Mouse (Mus musculus) lung, embryonic 14.5 days (tissue): Measurements from ENCODE around the gene Gpc6. TPM values are rescaled to one million over a fixed set of nuclear protein-coding genes. Genes with fewer than 3 reads are reported as not detected.

ENCODE experiments used
- ATAC-seq: fragments of 200-750 bp; cut with Nextera tagmentation; 2 replicates; pipeline ENCODE4 v1.8.0; 2017; ENCODE audit warnings: mild to moderate bottlenecking, moderate TSS enrichment, moderate library complexity; ENCODE audit not compliant: insufficient read depth
- DNase-seq: peaks from one replicate; pipeline ENCODE4 v3.0.0-alpha.2; 2015
- H3K27ac ChIP-seq: fragments of 300-500 bp; sonication (generic); 2 replicates; pipeline ENCODE4 v1.5.1; 2014; ENCODE audit warnings: low read depth, mild to moderate bottlenecking, moderate library complexity
- H3K27me3 ChIP-seq: fragments of 300-500 bp; sonication (generic); 2 replicates; pipeline ENCODE4 v1.6.1; 2014; ENCODE audit warnings: low read length, control low read depth; ENCODE audit not compliant: insufficient read depth
- H3K36me3 ChIP-seq: fragments of 300-500 bp; sonication (generic); 2 replicates; pipeline ENCODE4 v1.6.1; 2014; ENCODE audit warnings: control low read depth; ENCODE audit not compliant: insufficient read depth
- H3K4me1 ChIP-seq: fragments of 300-500 bp; sonication (generic); 2 replicates; pipeline ENCODE4 v1.6.1; 2014; ENCODE audit warnings: antibody characterized with exemption, control low read depth; ENCODE audit not compliant: insufficient read depth
- H3K4me2 ChIP-seq: fragments of 300-500 bp; sonication (generic); 2 replicates; pipeline ENCODE4 v1.6.1; 2014; ENCODE audit warnings: mild to moderate bottlenecking
- H3K4me3 ChIP-seq: fragments of 300-500 bp; sonication (generic); 2 replicates; pipeline ENCODE4 v1.5.1; 2014; ENCODE audit warnings: low read depth, low read length
- H3K9ac ChIP-seq: fragments of 300-500 bp; sonication (generic); 2 replicates; pipeline ENCODE4 v1.6.1; 2014
- H3K9me3 ChIP-seq: fragments of 300-500 bp; sonication (generic); 2 replicates; pipeline ENCODE4 v1.6.1; 2016; ENCODE audit warnings: low read depth, low read length, control low read depth
- CTCF ChIP-seq: IDR thresholded peaks from 2 replicates; pipeline ENCODE4 v1.5.1; 2016; ENCODE audit warnings: antibody characterized with exemption, low read depth
- WGBS: fragments of 180-500 bp; shearing (Covaris S2); extraction: QIAGEN DNeasy Blood & Tissue Kit; methylation state at CpG from one replicate; pipeline ENCODE4 v1.1.7; 2014; 5-methylcytosine and 5-hydroxymethylcytosine counted together
- polyA plus RNA-seq: library from polyadenylated mRNA; unstranded; fragments of >200 nt; fragmentation: Nextera tagmentation; extraction: Ambion mirVana; gene quantifications from 2 replicates; pipeline ENCODE4 v1.2.1, GENCODE M21; 2014

Gene Gpc6
- polyA plus RNA-seq, 1 experiment from 2014 or later: 38.9 TPM

DNA sequence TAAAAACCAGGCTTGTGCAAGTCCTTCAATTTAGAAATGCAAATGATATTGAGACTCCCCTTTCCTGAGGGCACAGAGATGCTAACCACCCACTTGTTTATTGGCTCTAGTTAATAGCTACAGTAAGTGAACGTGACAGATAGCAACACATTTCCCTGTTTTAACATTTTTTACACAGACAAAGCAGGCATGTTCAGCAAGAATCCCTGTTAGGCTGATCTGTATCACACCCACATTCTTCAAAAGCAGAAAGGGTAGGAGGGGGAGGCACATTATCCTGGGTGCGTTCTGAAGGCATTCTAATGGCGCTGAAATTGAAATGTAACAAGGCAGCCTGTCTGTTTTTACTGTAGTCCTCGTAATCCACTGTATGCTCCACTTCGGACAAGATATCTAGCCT is 674.6 kb downstream of the Gpc6 start:
- no peaks in the 10 kb centered on the region for H3K4me1 ChIP-seq
- no peak overlapping the region for H3K4me2 ChIP-seq
- no peak for ATAC-seq

DNA sequence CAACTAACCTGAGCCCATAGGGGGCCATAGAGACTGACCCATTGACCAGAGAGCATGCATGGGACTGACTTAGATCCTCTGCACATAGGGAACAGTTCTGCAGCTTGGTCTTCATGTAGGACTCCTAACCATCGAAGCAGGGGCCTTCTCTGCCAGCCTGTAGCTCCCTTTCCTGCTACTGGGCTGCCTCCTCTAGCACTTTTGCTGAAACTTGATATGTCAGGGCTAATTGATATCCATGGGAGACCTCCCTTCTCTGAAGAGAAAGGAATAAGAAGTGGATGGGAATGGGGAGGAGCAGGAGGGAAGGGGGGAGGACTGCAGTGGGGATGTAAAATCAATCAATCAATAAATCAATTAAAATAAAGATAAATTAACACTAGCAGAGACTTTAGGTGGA is 678.7 kb downstream of the Gpc6 start:
- Histone ChIP-seq H3K27me3 (no peaks in the 10 kb centered on the region), H3K9me3 (no peaks in the 10 kb centered on the region), H3K4me2 (no peak overlapping the region), H3K27ac (no peak overlapping the region), H3K4me1 (no peaks in the 10 kb centered on the region), H3K9ac (no peak overlapping the region), H3K36me3 (no peaks in the 10 kb centered on the region), H3K4me3 (no peak overlapping the region)
- no peak for ATAC-seq
- WGBS: 55% methylated on average over 1 of the region's 1 CpGs
- no peak for DNase-seq
- TF ChIP-seq CTCF: no peak

More for the DNA sequence above, 674.6 kb downstream of the Gpc6 start:
- TF ChIP-seq CTCF: no peak
- DNase-seq: no peak
- H3K9ac ChIP-seq: no peak overlapping the region
- H3K36me3 ChIP-seq: no peaks in the 10 kb centered on the region
- WGBS: 59% methylated on average over 5 of the region's 5 CpGs
- H3K4me3 ChIP-seq: no peak overlapping the region
- H3K9me3 ChIP-seq: no peaks in the 10 kb centered on the region
- H3K27me3 ChIP-seq: no peaks in the 10 kb centered on the region
- no peak overlapping the region for H3K27ac ChIP-seq

DNA sequence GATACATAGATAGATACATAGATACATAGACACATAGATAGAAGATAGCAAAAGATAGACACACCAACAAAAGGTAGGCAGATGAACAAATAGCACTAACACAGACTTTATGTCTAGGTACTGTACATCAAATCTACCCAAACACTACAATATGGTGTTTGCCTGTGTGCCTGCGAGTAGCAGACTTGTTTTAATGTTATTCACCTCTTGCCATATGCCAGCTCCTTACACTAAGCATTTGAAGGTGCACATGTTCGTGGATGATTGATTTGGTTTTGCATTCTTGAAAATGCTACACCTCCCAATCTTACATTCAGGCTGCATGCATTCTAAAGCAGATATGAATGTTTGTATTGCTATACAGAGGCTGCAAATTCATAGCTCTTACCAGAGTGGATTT is 680.6 kb downstream of the Gpc6 start:
- DNase-seq (no peak), ATAC-seq (no peak)
- no peaks in the 10 kb centered on the region for H3K36me3 ChIP-seq
- no peak overlapping the region for H3K9ac ChIP-seq
- H3K4me1 ChIP-seq: no peaks in the 10 kb centered on the region
- no peak for TF ChIP-seq CTCF
- H3K27ac ChIP-seq: no peak overlapping the region
- H3K9me3 ChIP-seq: no peaks in the 10 kb centered on the region
- WGBS: 76% methylated on average over 2 of the region's 2 CpGs
- no peaks in the 10 kb centered on the region for H3K27me3 ChIP-seq
- H3K4me3 ChIP-seq: no peak overlapping the region
- H3K4me2 ChIP-seq: no peak overlapping the region

DNA sequence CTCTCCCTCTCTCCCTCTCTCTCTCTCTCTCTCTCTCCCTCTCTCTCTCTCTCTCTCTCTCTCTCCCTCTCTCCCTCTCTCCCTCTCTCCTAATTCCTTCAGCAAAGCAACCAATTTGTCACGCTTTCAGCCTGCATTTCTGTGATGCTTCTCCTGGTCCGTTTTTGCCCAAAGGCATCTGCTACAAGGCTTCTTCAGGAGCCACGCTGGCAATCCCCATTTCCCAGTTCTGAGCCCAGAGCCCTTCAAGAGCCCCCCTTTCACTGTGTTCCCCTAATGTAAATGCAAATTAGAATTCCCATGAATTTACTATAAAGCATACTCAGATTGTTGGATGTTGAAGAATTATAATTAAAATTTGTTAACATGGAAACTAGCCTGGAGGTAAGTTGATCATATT is 686.0 kb downstream of the Gpc6 start:
- no peak for TF ChIP-seq CTCF
- H3K27ac ChIP-seq: no peak overlapping the region
- no peaks in the 10 kb centered on the region for H3K27me3 ChIP-seq
- ATAC-seq: no peak
- H3K4me2 ChIP-seq: no peak overlapping the region
- H3K4me1 ChIP-seq: no peaks in the 10 kb centered on the region
- no peak overlapping the region for H3K4me3 ChIP-seq
- no peak for DNase-seq
- no peaks in the 10 kb centered on the region for H3K9me3 ChIP-seq
- WGBS: 72% methylated on average over 3 of the region's 3 CpGs
- no peaks in the 10 kb centered on the region for H3K36me3 ChIP-seq
- H3K9ac ChIP-seq: no peak overlapping the region

DNA sequence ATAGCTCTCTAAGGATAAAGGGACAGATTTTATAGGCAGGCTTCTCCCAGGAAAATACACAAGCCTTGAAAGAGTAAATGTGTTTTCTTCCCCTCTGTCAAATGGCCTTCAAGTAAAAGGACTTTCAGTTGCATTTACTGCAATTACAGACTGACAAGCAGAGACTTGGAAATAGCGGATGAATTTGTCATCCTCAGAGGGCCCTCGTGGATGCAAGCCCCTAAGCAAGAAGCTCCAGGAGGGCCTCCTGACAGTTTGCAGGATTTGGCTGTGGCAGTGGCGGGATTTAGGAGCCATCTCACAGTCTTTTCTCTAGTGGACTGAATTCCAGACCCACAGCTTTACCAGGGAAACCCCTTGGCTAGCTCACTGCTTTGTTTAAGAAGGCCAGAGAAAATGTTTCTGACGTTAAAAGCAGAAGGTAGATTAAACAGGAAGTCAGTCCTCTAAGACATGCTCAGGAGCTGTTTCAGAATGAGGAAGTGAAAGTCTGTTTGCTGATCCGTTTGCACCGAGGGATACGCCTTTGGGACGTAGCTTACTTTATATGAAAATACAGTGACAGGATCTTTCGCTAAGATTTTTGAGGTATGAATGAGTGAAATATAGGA is 700.1 kb downstream of the Gpc6 start:
- no peak for TF ChIP-seq CTCF
- no peak for ATAC-seq
- DNase-seq: peak; percentile 39
- H3K36me3 ChIP-seq: no peaks in the 10 kb centered on the region
- no peak overlapping the region for H3K27ac ChIP-seq
- no peaks in the 10 kb centered on the region for H3K4me1 ChIP-seq
- H3K4me3 ChIP-seq: no peak overlapping the region
- WGBS: 57% methylated on average over 9 of the region's 9 CpGs
- no peaks in the 10 kb centered on the region for H3K27me3 ChIP-seq
- H3K9ac ChIP-seq: no peak overlapping the region
- H3K4me2 ChIP-seq: no peak overlapping the region
- H3K9me3 ChIP-seq: no peaks in the 10 kb centered on the region

DNA sequence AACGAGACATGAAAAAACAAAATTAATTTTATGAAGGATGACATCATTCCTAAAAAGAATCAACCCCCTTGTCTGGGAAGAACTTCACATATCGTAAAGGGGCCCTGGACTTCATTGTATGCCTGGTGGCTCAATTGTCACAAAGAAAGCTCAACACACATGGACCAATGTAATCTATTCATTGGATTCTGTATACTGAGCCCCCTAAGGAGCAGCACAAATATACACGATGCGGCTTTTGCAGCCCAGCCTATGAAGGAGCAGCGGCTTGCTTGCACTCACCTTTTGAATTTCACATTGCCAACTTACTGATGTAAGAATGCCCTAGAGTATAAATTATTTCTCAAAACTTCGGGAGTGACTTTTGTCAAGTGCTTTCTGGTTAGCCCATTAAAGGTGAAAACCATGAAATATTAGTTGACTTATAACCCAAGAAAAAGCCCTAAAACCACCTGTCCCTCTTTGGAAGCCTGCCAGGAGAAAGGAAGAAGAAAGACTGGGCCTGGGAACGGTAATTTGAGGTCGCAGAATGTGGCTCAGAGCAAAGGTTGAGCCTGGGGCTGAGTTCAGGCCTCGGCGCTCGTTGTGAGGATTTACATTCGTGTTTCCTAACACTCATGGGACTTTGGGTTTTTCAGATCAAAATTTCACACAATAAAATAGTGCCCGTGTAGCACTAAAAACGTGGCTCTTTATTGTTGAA is 709.3 kb downstream of the Gpc6 start:
- Histone ChIP-seq H3K9me3 (no peaks in the 10 kb centered on the region), H3K9ac (no peak overlapping the region), H3K27me3 (no peaks in the 10 kb centered on the region), H3K36me3 (no peaks in the 10 kb centered on the region), H3K4me3 (no peak overlapping the region), H3K4me2 (no peak overlapping the region), H3K27ac (no peak overlapping the region), H3K4me1 (no peaks in the 10 kb centered on the region)
- no peak for TF ChIP-seq CTCF
- ATAC-seq (no peak), DNase-seq (no peak)
- WGBS: 77% methylated on average over 14 of the region's 14 CpGs

DNA sequence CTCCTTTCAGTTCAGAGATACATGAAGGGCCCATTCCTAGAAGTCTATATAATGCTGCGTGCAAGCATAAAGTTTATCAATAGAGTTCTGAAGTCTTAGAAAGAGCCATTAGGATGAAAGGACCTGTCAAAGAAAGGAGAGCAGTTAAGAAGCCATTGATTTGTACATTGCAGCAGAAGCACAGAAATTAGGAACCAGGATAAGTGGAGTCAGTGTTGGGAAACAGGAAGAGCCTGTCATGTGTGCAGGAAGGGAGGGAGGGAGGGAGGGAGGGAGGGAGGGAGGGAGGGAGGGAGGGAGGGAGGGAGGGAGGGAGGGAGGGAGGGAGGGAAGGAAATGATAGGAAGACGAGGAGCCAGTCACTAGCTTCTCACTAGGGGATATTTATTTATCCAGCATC is 716.7 kb downstream of the Gpc6 start:
- Histone ChIP-seq H3K4me1 (no peaks in the 10 kb centered on the region), H3K36me3 (no peaks in the 10 kb centered on the region), H3K9me3 (no peaks in the 10 kb centered on the region), H3K4me3 (no peak overlapping the region), H3K4me2 (no peak overlapping the region), H3K9ac (no peak overlapping the region), H3K27me3 (no peaks in the 10 kb centered on the region), H3K27ac (no peak overlapping the region)
- TF ChIP-seq CTCF: no peak
- 77% methylated on average over 2 of the region's 2 CpGs for WGBS
- ATAC-seq (no peak), DNase-seq (no peak)
